Mouse (Mus musculus): ENCODE results near the gene Brd4.

DNA sequence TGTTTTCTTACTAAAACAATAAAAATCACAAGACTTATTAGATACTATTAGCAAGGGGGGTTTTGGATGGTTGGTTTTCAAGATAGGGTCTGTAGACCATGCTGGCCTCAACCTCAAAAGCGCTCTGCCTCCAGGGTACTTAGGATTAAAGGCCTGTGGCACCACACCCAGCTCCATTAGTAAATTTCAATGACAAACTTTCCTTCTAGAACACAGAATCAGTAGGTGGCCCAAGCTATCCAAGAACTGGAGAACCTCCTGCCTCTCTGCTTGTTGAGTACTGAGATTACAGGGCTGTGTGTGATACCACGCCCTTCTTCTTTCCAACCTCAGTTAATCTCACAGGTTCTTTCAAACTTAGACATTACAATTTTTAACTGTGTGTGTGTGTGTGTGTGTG is 3.4 kb downstream of the Brd4 start:
- TF ChIP-seq CTCF (IDR thresholded peaks at IDR 0.05; ENCODE audit: extremely low read depth, insufficient read length, insufficient replicate concordance, low read depth, low read length) (no peak), POLR2A (IDR thresholded peaks at IDR 0.05; ENCODE audit: low read depth, low read length) (no peak)
